Mouse (Mus musculus) telencephalon, adult 2 months (tissue): ENCODE measurements around the gene Bzw2.

ENCODE experiments used
- DNase-seq: peaks from one replicate; pipeline ENCODE4 v3.0.0-alpha.2; 2011; ENCODE audit warnings: low read depth, low spot score

Gene Bzw2

DNA sequence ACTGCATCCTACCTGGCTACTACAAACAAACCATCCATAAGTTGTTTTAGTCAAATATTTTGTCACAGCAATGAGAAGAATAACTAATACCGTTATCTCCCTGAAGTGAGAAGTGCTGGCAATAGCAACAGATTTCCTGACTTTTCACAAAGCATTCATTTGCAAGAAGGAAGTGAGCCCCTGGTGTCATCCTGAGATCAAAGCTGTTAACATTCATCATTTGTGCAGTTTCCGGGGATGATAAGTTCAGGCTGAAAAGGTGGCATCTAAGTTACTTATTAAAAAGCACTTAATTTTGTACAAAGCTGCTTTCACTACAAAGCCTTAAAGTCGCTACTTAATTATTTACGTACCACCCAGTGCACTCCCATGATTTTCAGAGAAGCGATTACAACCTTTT is 85.0 kb downstream of the Bzw2 start:
- no peak for DNase-seq

DNA sequence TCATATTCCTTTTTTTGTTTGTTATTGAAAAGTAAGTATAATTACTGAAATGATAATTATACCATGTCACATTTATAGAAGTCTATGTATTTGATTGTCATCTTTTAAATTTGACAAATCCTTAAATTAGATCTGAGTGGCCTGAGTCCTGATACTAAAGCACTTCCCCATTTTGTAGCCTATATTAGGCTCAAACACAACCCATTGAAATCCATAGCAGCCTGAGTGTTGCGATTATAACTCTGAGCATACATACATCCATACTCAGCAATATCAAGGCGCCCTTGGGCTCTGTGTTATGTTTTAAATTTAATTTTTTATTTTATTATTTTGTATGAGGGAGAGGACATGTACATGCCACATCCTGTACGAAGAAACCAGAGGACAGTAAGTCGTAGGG is 87.6 kb downstream of the Bzw2 start:
- DNase-seq: no peak

DNA sequence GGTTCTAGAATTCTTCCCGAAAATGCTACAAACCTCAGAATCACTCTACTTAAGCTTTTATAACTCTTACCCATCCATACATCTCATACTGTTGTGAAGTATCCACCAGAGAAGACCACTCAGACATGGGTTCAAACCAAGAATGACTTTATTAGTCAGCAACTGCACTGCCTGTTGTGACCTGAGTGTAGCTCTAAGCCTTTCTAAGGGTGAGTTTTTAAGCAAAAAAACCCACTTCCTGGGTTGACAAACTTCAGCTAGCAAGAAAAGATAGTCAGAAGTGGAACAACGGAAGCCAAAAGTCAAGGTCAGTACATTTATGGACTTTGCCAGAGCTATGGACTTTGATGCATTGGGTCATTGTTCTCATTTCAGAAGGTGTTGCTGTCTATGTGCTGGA is 90.3 kb downstream of the Bzw2 start:
- DNase-seq: no peak

DNA sequence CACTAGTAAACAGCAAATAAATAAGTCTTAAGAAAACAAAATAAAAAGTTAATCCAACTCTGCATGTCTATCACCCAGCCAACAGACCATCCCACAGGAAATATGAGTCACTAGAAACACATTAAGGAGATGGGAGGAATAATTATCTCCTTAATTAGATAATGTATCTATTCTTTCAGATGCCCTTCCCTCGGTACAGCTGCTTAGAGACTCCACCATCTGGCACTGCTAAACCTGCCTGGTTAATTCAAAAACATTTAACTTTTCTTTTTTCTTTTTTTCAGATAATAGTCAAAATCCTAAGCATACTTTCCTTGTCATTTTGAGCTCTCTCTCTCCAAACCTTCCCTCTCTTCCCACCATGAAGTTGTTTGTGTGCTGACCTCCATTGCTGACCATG is 92.0 kb downstream of the Bzw2 start:
- DNase-seq: no peak

DNA sequence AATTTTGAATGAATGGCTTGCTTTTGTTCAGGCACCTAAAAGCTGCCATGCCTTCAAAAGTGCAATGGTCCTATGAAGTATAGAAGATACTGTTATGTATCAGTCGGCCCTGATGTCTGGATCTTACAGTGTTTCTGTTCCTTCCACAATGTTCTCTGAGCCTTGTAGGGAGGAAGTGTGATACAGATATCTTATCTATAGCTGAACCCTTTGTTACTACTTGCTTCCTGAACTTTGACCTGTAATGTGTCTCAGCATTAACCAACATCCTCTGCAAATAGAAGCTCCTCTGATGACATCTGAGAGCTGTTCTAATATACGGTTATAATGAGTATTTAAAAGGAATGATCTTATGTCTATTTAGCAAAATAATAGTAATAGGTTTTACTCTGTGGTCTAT is 100.2 kb downstream of the Bzw2 start:
- DNase-seq: no peak

DNA sequence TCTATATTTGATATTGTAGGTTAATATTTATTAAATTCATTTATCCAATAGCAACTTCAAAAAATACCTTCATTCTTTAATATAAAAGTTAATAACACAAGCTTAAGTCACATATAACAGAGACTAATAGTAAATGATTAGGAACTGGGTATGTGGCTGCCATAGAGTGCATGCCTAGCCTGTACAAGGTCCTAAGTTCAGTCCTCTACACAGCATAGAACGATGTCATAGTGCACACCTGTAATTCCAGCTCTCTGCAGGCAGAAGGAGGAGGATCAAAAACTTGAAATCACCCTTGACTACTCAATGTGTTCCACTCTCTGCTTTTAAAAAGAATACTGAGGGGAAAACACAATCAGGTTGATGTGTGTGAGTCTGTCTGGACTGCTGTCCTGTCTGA is 107.6 kb downstream of the Bzw2 start:
- DNase-seq: no peak

DNA sequence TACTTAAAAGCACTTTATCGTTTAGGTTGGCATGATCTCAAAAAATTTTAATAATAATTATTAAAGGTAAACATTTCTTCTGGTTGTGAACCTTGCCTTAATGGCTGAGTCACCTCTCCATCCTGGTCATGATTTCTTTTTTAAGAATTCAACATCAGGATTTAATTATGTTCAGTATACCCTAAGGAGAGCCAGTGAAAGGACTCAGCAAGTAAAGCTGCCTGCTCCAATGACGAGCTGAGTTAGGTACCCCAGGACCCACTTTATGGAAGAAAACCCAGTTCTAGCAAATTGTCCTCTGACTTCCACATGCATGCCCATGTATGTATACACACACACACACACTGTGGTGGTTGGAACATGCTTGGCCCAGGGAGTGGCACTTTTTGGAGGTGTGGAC is 110.3 kb downstream of the Bzw2 start:
- no peak for DNase-seq

DNA sequence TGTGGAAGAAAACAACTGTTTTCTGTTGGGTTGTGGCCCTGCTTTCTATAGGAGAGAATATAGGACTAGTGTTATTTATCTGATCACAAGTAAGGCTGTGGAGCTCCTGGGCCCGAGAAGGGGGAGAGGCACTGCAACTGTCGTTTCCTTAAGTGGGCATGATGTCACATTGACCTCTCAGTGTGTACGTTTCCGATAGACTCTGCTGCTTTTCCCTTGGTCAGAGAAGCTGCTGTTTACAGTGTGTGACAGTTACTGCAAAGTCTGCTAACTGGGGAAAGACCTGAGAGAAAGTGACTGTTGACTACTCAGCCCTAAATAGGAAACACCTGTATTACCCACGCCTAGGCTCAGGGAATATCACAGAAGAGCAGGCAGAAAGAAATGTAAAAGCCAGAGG is 111.7 kb downstream of the Bzw2 start:
- no peak for DNase-seq

DNA sequence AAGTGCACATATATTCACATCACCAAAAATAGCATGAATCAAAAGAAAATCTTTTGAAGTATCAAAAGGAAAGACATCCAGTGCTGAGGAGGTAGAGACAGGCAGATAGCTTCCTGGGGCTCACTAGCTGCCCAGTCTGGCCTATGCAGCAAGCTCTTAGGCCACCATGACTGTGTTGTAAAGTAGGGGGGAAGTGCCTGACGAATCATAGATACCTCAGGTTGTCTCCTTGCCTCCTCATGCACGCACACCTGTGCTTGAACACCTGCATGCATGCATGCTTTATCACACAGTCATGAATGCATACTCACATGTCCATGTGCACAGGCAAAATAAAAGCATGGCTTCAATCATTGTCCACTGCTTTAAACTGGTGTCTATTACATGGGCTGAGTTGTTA is 113.2 kb downstream of the Bzw2 start:
- DNase-seq: no peak

DNA sequence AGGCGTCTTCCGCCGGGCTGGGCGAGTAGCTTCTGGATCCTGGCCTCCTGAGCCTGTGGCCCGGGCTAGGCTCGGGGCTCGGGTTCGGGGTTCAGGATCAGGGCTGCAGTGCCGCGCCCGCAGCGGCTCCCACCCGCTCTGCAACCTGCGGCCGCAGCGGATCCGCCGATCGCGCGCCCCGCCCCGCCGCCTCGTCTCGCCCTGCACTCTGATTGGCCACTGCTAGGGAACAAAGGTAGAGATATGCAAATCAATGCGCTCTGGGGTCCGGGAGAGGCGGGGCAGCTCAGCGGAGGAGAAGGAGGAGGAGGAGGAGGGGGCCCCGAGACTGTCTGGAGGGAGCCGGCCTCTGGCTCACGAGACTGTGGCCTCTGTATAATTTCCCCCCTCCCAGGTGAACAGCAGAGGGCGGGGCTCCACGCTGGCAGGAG is 115.5 kb downstream of the Bzw2 start, which contains the start of gene Tspan13:
Tspan13 (minus strand) TSS at position 153 of the 431 bp plus-strand sequence.
- DNase-seq: peak; percentile 80
